Mouse (Mus musculus): Measurements from ENCODE around the gene Tpte.

DNA sequence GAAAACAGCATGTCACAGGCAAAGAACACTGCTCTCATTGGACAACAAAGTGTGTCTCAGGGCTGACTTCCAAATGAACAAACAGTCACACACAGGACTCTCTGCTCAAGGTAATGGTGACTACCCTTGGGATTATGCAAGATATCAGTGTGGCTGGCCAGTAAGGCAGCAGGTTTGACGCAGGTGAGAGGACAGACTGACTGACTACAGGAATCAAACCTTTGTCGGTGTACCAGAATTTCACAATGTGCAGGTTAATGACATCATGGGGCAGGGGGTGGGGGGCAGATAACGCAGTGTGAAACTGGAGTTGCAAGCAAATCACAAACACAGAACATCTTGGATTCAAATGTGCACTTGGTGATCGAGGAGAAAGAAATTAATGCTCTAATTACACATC lies 117.4 kb downstream of the Tpte start:
- no peak for TF ChIP-seq CTCF (IDR thresholded peaks at IDR 0.05; ENCODE audit: borderline replicate concordance, insufficient read depth, low read depth, low read length)
- no peak for TF ChIP-seq POLR2A (IDR thresholded peaks at IDR 0.05; ENCODE audit: borderline replicate concordance, insufficient read depth, low read length)
